Mouse (Mus musculus): ENCODE measurements around the gene Gpcpd1. TPM values are rescaled to one million over a fixed set of nuclear protein-coding genes. Genes with fewer than 3 reads are reported as not detected.
A peak's percentile ranks its signal among the peaks of the same experiment; 100 is the strongest.

The Gpcpd1 gene
- polyA plus RNA-seq, 1 experiment from 2014 or later, result 76.6 TPM

DNA sequence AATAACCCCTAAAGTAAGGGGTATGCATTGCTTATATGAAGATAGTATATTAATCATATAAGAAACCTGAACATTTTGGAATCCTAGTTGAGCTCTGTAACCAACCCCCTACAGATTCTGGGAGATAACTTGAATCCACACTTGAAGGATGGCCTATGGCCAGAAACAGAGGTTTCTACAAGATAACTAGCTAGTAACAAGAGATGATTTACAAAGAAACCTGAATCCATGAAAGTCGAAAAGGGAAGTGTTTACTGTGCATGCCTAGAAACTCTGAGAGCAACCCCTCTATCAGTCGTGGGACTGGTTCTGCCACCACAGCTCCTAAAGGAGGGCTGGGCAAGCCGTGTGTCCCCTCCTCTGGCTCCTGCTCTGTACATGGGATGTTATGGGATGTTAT lies 7.8 kb downstream of the Gpcpd1 start:
- no peak for ATAC-seq (ENCODE audit: low FRiP score, low read depth)
- Histone ChIP-seq H3K4me2 (replicated peaks) (no peak overlapping the region), H3K9me3 (no peaks in the 10 kb centered on the region), H3K4me1 (peaks cover 25% of the 10 kb centered on the region), H3K9ac (no peak overlapping the region), H3K27me3 (replicated peaks) (no peaks in the 10 kb centered on the region), H3K4me3 (no peak overlapping the region), H3K27ac (no peak overlapping the region), H3K36me3 (no peaks in the 10 kb centered on the region)
- 89% methylated on average over 3 of the region's 3 CpGs for WGBS

DNA sequence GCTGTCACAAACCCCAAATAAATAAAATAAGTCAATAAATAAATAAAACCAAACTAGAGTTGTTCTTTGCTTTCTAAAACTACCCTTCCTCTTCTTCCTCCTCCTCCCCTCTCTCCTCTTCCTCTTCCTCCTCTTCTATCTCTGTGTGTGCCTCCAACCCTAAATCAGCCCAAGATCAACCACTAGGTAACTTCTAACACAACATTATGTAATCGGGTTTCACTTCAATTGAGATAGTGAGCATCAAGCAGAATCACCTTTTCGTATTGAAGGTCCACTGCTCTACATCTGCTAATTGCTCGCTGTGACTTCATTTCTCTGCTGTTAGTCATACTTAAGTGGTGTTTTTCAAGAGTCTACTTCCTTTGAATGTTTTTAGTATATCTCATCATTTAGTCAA lies 8.8 kb downstream of the Gpcpd1 start:
- no peak overlapping the region for H3K4me2 ChIP-seq (replicated peaks)
- no peak overlapping the region for H3K9ac ChIP-seq
- no peak overlapping the region for H3K27ac ChIP-seq
- 97% methylated on average over 3 of the region's 3 CpGs for WGBS
- H3K4me1 ChIP-seq, result peaks cover 25% of the 10 kb centered on the region
- ATAC-seq (ENCODE audit: low FRiP score, low read depth), result no peak
- no peaks in the 10 kb centered on the region for H3K9me3 ChIP-seq
- H3K27me3 ChIP-seq (replicated peaks), result no peaks in the 10 kb centered on the region
- H3K36me3 ChIP-seq, result no peaks in the 10 kb centered on the region
- H3K4me3 ChIP-seq, result no peak overlapping the region

DNA sequence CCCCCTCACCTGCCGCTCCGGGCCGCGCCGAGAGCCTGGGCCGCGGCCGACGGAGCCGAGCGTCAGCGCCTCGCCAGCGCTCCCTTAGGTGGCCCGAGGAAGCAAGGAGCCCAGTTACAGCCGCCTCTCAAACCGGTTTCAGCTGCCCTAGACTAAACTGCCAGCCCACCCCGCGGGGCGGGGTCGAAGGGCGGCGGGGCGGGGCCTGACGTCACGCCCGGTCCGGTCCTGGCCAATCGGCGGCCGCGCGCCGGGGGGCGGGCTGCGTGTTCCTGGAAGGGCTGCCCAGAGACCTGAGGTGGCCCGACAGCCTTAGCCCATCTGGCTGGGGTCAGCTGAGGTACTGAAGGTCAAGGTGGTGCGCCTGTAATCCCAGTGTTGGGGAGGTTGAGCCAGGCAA lies 9.5 kb downstream of the Gpcpd1 start:
- peak overlapping the region; percentile 96 for H3K9ac ChIP-seq
- H3K4me2 ChIP-seq (replicated peaks), result peak overlapping the region; percentile 65
- peak; percentile 99 for ATAC-seq (ENCODE audit: low FRiP score, low read depth)
- peaks cover 25% of the 10 kb centered on the region for H3K4me1 ChIP-seq
- H3K27me3 ChIP-seq (replicated peaks), result no peaks in the 10 kb centered on the region
- no peaks in the 10 kb centered on the region for H3K9me3 ChIP-seq
- H3K4me3 ChIP-seq, result peak overlapping the region; percentile 80
- 2% methylated on average over 38 of the region's 38 CpGs for WGBS
- no peaks in the 10 kb centered on the region for H3K36me3 ChIP-seq
- peak overlapping the region; percentile 99 for H3K27ac ChIP-seq

DNA sequence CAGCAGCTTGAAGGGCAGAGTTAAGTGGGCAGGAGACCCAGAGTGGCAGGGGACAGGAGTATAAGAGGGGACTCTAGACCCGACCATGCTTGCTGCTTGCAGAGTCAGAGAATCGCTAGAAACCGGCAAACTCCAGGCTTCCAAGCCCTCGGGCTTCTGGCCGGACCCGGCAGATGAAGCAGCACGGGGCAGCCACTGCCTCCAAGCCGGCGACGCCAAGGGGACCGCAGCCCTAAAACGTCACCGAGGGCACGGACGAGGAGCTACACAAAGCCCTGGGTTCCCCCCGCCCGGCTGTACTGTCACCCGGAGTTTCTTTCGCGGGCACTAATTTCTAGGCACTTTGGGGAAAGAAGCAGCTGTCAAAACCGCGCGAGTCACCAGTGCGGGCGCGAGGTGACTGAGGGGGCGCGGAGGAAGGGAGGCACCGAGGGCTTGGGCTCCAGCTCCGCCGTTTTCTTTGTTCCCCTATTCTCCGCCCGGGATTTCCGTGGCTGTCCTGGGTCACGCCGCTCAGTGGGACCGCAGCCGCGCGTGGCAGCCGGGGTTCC lies 10.0 kb downstream of the Gpcpd1 start:
- peak overlapping the region; percentile 99 for H3K27ac ChIP-seq
- H3K9me3 ChIP-seq, result no peaks in the 10 kb centered on the region
- WGBS, result 0% methylated on average over 41 of the region's 41 CpGs
- H3K36me3 ChIP-seq, result no peaks in the 10 kb centered on the region
- peak; percentile 81 for ATAC-seq (ENCODE audit: low FRiP score, low read depth)
- H3K4me1 ChIP-seq, result peaks cover 24% of the 10 kb centered on the region
- peak overlapping the region; percentile 96 for H3K9ac ChIP-seq
- H3K4me3 ChIP-seq, result peak overlapping the region; percentile 80
- no peaks in the 10 kb centered on the region for H3K27me3 ChIP-seq (replicated peaks)
- H3K4me2 ChIP-seq (replicated peaks), result peak overlapping the region; percentile 65

DNA sequence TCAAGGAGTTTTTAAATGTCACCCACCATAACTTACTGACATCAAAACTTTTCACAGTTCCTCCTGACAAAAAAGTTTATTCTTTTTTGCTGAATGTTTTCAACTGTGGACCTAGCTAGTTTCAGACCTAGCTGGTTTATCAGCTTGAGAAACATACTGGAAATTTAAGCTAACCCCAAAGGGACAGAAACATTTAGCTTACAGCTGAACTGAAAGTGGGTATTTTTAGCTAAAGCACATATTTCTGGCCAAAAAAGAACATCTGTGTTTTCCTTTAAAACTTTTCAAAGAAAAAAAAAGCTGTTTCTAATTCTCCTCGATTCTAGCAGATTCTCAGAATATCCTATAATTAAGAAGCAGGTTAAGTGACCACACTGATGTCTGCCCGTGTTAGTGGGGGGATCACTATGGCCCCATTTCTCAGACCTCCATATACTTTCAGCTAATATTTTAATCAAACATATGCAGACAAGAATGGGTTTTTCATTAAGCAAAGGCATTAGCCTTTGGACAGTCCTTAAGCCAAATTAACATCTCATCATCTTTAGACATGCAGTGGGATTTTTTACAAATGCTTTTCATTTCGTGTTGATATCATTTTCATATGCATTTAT lies 10.9 kb downstream of the Gpcpd1 start:
- no peak overlapping the region for H3K9ac ChIP-seq
- 53% methylated on average over 3 of the region's 3 CpGs for WGBS
- no peak overlapping the region for H3K4me3 ChIP-seq
- no peaks in the 10 kb centered on the region for H3K27me3 ChIP-seq (replicated peaks)
- H3K9me3 ChIP-seq, result no peaks in the 10 kb centered on the region
- no peak for ATAC-seq (ENCODE audit: low FRiP score, low read depth)
- H3K36me3 ChIP-seq, result peaks cover 2% of the 10 kb centered on the region; the same call in 1 of the 2 replicates
- H3K4me2 ChIP-seq (replicated peaks), result peak overlapping the region; percentile 65
- peaks cover 18% of the 10 kb centered on the region for H3K4me1 ChIP-seq
- H3K27ac ChIP-seq, result no peak overlapping the region

DNA sequence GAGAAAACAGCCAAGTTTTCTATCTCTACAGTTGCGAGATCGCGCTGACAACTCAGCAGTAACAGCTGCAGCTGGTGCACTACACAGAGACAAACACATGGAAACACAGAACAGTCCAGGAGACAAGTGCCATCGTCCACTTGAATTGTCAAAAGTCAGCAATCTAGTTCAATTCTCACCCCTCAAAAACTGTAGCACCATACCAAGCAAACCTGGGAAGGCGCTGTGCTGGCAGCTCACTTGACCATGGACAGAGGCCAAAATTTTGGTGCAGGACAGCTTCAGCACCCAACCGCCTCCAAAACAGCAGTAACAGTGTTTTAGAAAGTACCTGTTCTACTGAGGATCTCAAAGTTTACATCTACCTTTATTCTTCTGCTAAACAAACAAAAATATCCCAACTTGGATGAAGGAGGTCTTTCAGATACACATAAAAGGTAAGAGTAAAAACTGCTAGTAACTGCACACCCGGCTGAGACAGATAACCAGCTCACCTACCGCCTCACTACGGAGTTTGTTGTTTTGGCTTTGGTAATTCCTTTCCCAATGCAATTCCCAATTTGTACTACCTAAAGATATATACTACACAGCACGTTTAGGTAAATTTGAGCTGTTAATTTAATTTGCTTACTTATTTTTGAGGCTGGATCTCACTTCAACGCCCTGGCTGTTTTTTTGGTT lies 11.6 kb downstream of the Gpcpd1 start:
- no peak overlapping the region for H3K4me3 ChIP-seq
- no peaks in the 10 kb centered on the region for H3K27me3 ChIP-seq (replicated peaks)
- H3K9ac ChIP-seq, result no peak overlapping the region
- H3K9me3 ChIP-seq, result no peaks in the 10 kb centered on the region
- peaks cover 8% of the 10 kb centered on the region; the same call in 1 of the 2 replicates for H3K36me3 ChIP-seq
- peaks cover 18% of the 10 kb centered on the region for H3K4me1 ChIP-seq
- no peak for ATAC-seq (ENCODE audit: low FRiP score, low read depth)
- peak overlapping the region; percentile 65 for H3K4me2 ChIP-seq (replicated peaks)
- 91% methylated on average over 11 of the region's 11 CpGs for WGBS
- H3K27ac ChIP-seq, result no peak overlapping the region

DNA sequence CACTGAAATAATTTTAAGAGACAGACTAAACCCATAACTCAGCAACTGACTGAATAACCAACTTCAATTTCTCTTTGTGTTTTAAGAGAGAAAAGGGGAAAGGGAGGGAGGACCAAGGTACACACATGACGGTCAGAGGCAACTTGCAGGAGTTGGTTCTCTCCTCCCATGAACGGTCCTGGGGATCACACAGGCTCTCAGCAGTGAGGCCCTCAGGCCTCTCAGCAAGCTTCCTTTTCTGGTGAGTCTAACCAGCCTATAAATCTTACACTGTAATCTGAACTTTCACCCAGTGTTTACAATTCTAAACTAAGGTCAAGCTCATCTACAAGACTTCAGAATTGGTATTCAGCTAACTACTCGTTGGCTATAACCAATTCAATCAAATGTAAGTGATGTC lies 12.3 kb downstream of the Gpcpd1 start:
- Histone ChIP-seq H3K4me3 (no peak overlapping the region), H3K4me1 (peaks cover 18% of the 10 kb centered on the region), H3K9ac (no peak overlapping the region), H3K36me3 (peaks cover 11% of the 10 kb centered on the region; the same call in 1 of the 2 replicates), H3K4me2 (replicated peaks) (peak overlapping the region; percentile 65), H3K9me3 (no peaks in the 10 kb centered on the region), H3K27me3 (replicated peaks) (no peaks in the 10 kb centered on the region), H3K27ac (no peak overlapping the region)
- no peak for ATAC-seq (ENCODE audit: low FRiP score, low read depth)
- 59% methylated on average over 3 of the region's 3 CpGs for WGBS

DNA sequence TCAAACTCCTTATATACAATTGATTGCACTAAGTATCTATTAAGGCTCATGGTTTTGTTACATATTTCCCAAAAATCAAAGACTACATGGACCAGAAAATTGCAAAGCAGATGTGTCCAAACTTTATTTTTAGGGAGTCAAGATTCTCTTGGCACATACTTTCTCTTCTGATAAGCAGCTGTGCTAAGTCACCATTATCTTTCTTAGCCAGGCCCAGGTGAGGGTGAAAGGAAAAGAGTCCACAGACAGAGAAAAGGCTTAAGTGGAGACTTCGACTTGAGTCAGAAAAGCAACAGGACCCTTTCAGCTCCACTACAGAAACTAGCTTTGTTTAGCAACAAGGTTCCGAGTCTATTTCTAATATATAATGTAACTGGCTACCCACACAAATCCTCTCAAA lies 14.2 kb downstream of the Gpcpd1 start:
- no peak for ATAC-seq (ENCODE audit: low FRiP score, low read depth)
- Histone ChIP-seq H3K36me3 (peaks cover 22% of the 10 kb centered on the region; the same call in 1 of the 2 replicates), H3K27ac (no peak overlapping the region), H3K9me3 (no peaks in the 10 kb centered on the region), H3K4me2 (replicated peaks) (no peak overlapping the region), H3K9ac (no peak overlapping the region), H3K4me3 (no peak overlapping the region), H3K4me1 (peaks cover 18% of the 10 kb centered on the region), H3K27me3 (replicated peaks) (no peaks in the 10 kb centered on the region)
- 91% methylated on average over 2 of the region's 2 CpGs for WGBS

DNA sequence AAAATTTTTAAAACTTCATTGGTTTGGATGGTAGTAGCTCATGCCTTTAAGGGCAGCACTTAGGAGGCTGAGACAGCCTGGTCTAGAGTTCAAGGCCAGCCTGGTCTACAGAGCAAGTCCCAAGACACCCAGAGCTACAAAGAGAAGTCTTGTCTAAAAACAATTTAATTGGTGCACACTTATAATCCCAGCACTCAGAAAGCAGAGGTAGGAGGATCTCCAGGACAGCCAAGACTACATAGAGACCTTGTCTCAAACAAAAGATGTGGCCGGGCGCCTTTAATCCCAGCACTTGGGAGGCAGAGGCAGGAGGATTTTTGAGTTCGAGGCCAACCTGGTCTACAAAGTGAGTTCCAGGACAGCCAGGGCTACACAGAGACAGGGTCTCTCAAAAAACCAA lies 14.9 kb downstream of the Gpcpd1 start:
- WGBS, result 97% methylated on average over 3 of the region's 3 CpGs
- H3K4me1 ChIP-seq, result peaks cover 18% of the 10 kb centered on the region
- no peak overlapping the region for H3K27ac ChIP-seq
- peaks cover 26% of the 10 kb centered on the region for H3K36me3 ChIP-seq
- ATAC-seq (ENCODE audit: low FRiP score, low read depth), result no peak
- no peaks in the 10 kb centered on the region for H3K9me3 ChIP-seq
- no peaks in the 10 kb centered on the region for H3K27me3 ChIP-seq (replicated peaks)
- H3K4me2 ChIP-seq (replicated peaks), result no peak overlapping the region
- H3K4me3 ChIP-seq, result no peak overlapping the region
- no peak overlapping the region for H3K9ac ChIP-seq

DNA sequence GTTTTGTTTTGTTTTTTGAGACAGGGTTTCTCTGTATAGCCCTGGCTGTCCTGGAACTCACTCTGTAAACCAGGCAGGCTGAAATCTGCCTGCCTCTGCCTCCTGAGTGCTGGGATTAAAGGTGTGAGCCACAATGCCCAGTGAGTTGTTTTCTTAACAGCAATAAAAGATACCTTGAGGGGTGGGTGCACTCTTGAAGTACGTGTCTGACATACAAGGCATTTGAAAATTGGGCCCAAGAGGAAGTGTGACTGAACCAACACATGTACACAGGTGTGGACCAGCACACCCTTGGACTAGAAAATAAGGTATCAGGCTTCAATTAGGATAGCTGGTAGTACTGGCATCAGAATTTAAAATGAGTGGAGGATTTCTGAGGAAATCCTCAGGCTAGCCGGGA lies 16.2 kb downstream of the Gpcpd1 start:
- Histone ChIP-seq H3K4me2 (replicated peaks) (no peak overlapping the region), H3K27ac (no peak overlapping the region), H3K4me1 (peaks cover 13% of the 10 kb centered on the region), H3K36me3 (peaks cover 40% of the 10 kb centered on the region), H3K9me3 (no peaks in the 10 kb centered on the region), H3K4me3 (no peak overlapping the region), H3K27me3 (replicated peaks) (no peaks in the 10 kb centered on the region), H3K9ac (no peak overlapping the region)
- 93% methylated on average over 2 of the region's 2 CpGs for WGBS
- ATAC-seq (ENCODE audit: low FRiP score, low read depth), result no peak

DNA sequence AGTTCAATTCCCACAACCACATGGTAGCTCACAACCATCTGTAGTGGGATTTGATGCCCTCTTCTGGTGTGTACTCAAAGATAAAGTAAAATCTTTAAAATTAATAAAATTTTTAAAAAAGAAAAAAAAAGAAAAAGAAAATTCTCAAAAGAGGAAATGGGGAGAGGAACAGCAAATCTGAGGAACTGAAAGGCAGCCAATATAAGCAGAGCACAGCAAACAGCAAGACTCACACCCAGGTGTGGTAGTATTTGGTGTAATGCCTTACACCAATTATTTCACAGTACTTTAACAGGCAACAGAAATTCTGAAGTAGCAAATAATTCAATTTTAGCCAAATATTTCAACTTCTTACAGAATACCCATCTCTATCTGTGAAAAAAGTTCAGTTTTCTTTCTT lies 16.7 kb downstream of the Gpcpd1 start:
- Histone ChIP-seq H3K9me3 (no peaks in the 10 kb centered on the region), H3K4me3 (no peak overlapping the region), H3K36me3 (peaks cover 44% of the 10 kb centered on the region), H3K9ac (no peak overlapping the region), H3K4me2 (replicated peaks) (no peak overlapping the region), H3K27me3 (replicated peaks) (no peaks in the 10 kb centered on the region), H3K4me1 (peaks cover 8% of the 10 kb centered on the region), H3K27ac (no peak overlapping the region)
- no peak for ATAC-seq (ENCODE audit: low FRiP score, low read depth)

DNA sequence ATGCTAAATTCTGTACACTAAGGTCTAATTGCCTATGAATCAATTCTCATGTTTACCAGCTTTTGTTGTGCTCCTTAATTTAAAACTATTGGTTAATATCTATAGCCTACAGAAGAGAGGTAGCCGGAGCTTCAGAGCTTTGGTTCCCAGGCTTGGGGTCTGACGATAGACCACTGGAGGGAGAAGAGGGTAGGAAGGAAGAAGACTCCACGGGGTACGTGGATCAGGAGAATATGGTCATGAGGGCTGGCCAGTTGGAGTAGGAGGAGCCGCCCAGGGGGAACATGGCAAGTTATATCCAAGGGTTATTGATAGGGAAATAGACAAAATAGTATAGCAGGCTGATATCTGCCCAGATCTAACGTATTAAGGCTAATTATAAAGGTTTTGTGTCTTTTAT lies 17.8 kb downstream of the Gpcpd1 start:
- 93% methylated on average over 6 of the region's 6 CpGs for WGBS
- Histone ChIP-seq H3K36me3 (peaks cover 53% of the 10 kb centered on the region), H3K27me3 (replicated peaks) (no peaks in the 10 kb centered on the region), H3K9me3 (no peaks in the 10 kb centered on the region), H3K4me3 (no peak overlapping the region), H3K27ac (no peak overlapping the region), H3K4me1 (no peaks in the 10 kb centered on the region), H3K9ac (no peak overlapping the region), H3K4me2 (replicated peaks) (no peak overlapping the region)
- ATAC-seq (ENCODE audit: low FRiP score, low read depth), result no peak

DNA sequence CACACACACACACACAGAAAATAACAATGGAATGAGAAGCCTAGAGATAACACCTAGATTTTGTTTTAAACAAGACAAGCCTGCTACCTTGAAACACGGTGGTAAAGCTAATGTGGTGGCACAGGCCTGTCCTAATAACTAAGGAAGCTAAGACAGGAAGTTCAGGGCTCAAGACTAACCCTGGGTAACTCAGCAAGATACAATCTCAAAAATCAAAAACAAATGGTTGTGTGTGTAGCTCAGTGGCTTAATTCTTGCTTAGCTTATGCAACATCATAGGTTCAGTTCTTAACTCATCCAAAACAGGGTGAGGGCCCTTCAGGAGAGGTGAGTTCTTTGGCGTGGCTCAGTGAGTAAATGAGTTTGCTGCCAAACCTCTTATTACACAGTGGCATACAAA lies 20.1 kb downstream of the Gpcpd1 start:
- Histone ChIP-seq H3K4me2 (replicated peaks) (no peak overlapping the region), H3K36me3 (peaks cover 69% of the 10 kb centered on the region), H3K27ac (no peak overlapping the region), H3K9ac (no peak overlapping the region), H3K9me3 (no peaks in the 10 kb centered on the region), H3K4me1 (no peaks in the 10 kb centered on the region), H3K27me3 (replicated peaks) (no peaks in the 10 kb centered on the region), H3K4me3 (no peak overlapping the region)
- WGBS, result 95% methylated on average over 2 of the region's 2 CpGs
- no peak for ATAC-seq (ENCODE audit: low FRiP score, low read depth)

Data from neural tube, embryonic 12.5 days (tissue).